Mouse (Mus musculus): ENCODE measurements around the gene Otulin.

The Otulin gene

DNA sequence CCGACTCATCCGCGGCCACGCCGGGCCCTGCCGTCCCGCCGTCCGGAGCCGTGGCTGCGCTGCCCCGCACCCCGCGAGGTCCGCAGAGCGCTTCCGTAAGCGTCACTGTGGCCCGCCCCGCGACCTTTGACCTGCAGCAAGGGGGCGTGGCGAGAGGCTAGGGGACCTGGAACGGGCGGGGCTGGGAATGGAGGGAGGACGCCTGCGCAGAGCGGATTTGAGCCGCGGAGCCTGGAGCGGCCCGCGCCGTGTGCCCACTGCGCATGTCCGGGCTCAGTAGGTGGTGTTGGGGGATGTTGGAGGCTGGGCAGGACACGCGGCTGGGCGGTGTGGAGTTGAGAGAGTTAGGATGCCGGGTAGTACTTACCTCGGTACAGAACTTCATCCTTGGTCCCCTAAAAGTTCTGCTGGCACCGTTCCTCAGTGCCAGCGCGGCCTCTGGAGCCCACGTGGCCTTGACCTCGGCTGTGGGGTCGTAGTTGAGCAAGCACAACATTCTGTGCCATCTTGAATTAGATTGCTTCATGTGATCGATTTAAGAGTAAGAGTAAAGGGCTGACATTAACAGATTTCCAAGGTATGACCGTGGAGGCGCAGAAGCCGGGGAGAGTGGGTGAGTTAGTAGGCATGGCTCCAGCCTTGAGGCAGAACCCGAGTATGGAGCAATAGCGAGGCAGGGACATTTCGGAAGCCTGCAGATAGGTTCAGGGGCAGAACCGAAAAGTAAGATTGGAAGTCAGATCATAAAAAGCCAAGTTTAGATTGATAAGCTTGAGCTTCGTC is at the start of gene Otulin:
Otulin (minus strand) TSS at position 93 of the 783 bp plus-strand sequence.
- peak; percentile 98 for DNase-seq (ENCODE audit: inconsistent ontology term)

DNA sequence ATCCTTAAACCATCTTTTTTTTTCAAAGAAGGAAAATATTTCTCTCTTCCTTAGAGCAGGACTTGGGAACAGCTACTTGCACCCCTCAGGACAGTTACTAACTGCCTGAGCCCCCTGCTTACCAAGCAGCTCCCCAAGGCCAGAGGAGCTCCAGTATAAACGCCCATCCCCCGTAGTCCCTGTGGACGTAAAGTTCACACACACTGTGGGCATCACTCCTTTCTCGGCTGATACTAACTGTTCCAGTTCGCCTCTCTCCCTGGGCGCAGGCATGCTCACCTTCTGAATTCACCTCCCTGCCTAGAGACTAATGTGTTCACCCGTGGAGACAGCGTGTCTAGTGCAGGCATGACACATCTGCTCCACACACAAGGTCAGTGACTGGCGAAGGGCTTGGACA is 48.0 kb upstream of the Otulin start:
- no peak for DNase-seq (ENCODE audit: inconsistent ontology term)

DNA sequence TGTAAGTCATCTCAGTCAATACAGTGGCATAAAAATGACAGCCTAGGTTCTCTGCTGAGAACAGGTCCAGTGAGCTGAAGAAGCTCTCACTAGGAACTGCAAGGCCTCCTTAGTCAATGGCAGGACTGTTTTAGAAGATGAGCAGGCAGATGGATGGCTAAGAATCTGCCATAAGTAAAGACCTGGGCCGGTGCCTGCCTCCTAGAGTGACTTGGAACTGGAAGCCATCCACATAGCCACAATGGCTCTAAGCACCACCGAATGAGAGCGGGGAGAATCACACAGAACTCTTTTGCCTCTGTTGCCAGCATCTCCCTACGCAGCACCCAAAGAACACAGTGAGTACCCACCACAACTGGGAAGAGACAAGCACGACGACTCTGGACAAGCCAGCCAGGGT is 47.3 kb upstream of the Otulin start:
- no peak for DNase-seq (ENCODE audit: inconsistent ontology term)

DNA sequence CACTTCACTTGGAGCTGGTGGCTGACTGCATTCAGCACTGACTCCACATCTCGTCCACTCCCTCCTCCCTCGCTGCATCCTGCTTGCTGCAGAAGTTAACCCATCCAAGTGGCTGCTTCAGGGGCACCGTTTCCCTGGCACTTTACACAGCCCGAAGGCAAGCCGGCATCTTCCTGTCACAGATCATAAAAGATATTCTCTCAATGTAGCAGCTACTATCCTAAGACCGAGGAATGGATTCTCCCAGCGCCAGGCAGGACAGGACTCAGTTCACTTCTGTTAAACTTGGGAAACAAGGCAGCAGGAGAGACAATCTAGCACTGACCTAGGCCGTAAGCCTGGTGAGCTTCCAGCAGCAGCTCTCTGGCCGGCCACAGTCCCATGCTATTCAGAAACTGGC is 45.7 kb upstream of the Otulin start:
- no peak for DNase-seq (ENCODE audit: inconsistent ontology term)

DNA sequence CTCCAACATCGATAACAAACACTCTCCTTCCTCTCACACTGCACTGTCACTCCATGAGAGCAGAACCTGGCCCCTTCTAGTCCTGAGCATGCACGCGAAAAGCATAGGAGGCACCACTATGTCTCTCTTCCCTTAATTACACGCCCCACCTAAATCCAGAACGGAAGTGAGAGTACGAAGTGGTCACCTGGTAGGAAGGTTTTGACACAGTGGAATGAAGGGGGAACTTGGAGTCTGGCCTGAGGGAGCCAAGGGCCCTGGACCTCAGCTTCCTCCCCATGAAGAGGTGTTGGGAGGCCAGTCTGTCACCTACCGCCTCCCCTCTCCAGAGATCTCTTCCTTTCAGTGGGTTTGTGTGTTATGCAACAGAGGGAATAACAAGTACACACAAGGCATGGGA is 44.6 kb upstream of the Otulin start:
- DNase-seq (ENCODE audit: inconsistent ontology term) = no peak

DNA sequence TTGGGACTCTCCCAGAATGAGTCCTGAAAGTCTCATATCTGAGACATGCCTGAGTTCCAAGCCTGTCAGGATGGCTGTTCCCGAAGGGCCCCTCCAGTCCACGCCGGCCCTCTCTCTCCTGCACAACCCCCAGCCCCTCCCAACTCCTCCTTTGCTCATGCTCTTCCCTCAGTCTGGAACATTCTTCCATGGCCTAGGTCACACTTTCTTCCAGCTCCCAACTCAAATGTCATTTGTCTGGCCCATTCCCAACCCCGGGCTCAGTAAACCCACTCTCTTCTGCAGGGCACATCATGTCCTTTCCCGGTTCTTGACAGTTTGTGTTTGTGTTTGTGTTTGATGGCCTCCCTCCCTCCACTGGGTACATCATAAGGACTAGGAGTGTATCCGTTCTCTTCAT is 43.5 kb upstream of the Otulin start:
- no peak for DNase-seq (ENCODE audit: inconsistent ontology term)

DNA sequence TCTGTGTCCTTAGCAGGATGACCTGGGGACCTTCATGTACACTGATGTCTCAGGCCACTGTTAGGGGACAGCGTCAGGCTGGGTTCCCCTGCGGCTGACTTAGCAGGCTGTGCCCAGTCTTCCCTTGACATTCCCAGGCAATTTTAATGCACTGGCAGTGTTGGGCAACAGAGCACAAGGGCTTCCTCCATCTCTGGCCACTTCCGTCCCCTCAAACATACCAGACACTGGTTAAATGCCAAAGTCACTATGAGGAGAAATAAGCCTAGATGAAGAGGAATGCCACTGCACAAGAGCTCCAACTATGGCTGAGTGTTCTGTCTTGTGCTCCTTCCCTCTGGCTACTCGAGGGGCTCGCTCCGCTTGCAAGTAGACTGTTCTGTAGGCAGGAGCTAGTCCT is 42.7 kb upstream of the Otulin start:
- DNase-seq (ENCODE audit: inconsistent ontology term) = no peak

DNA sequence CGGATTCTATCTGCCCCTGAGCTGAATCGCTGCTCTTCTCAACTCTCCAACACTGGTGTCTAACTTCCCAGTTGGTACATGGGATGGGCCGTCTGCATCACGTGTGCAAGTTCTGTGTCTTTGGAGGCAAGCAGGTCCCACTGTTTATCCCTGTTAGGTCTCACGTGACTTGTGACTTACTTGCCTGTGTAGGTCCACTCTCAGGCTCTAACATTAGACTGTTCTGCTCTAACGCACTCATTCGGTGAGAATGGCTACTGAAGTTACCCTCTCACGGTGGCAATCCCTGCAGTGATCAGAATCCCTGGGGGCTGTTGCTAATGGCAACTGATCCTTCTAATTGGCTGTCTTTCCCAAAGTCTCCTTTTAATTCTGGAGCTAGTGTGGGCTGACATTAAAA is 41.8 kb upstream of the Otulin start:
- DNase-seq (ENCODE audit: inconsistent ontology term) = no peak

DNA sequence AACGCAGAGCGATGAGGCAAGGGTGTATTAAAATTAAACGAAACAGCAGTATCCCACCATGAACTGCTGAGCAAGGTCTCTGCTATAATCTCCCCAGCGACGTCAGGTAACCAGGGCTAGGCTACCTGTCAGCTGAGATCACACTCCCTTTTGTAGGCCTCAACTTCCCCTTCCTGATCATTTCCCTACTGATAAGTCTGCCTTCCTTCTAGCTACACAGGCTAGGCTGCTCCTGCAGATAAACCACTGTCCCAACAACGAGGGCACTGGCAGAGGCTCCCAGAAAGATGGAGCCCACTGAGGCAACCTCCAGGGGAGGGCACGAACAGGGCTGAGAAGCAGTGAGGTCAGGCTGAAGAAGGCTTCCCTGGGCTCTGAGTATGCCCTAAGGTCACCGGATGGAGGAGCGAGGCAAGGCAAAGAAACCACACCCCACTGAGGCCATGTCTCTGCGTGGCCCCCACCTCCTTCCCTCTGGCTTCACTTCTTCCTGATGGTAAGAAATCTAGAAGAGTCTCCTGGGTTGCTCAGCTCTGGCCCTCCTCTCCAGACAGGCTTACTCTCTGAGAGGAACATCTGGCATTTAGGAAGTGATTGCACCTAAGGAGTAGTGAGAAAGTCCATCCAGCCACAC is 41.2 kb upstream of the Otulin start:
- no peak for DNase-seq (ENCODE audit: inconsistent ontology term)

DNA sequence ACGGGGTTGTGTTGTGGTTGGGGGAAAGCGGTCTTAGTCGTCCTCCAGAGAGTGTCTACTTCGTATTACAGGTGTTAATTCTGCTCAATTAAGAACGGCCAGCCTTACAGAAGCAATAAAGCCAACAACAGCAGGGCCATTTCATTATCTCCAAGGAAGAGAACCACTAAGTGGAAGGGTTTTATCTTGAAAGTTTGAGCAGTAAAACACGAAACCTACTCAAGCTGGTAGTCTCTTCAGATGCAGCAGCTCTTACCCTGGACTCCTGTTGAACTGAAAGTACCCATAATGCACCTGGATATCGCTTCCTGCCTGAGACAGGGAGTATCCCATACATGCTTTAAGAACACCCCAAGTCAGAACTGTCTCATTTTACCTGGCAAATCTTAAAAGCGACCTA is 40.2 kb upstream of the Otulin start:
- no peak for DNase-seq (ENCODE audit: inconsistent ontology term)

DNA sequence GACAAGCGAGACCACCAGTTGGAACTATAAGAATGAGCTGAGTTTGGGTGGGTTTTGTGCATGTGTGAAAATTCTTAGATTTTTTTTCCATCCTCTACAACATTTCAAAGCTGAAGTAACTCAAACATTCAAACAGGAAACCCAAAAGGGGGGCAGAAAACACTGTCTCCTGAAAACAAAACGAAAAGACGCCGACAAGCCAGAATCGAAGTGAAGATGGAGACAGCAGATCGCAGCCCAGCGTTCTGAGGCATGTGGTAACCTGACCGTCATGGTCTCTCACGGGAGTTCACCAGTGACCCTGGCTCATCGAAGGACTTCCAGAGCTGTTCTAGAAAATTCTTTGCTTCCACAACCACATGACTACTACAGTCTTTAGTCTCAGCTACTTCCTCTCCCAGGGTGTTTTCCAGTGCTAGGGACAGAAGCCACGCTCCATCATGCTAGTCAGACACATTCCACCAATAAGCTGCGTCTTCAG is 39.5 kb upstream of the Otulin start:
- no peak for DNase-seq (ENCODE audit: inconsistent ontology term)

DNA sequence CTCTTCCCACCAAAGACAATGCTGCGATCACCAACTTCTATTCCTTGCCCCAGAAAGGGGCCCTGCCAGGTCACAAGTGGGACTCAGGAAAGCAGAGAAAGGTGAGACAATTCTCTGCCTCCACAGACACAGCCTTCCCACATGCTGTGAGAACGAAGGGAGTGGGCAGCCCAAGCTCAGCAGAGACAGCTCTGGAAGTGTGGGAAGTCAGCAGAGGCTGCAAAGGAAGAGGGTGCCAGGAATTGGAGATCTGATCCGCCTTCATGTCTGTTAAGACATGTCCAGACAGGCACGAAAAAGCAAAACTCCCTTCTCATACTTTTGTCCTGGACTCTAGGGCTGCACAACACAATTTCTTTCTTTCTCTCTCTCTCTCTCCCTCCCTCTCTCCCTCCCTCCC is 38.8 kb upstream of the Otulin start:
- DNase-seq (ENCODE audit: inconsistent ontology term) = no peak

DNA sequence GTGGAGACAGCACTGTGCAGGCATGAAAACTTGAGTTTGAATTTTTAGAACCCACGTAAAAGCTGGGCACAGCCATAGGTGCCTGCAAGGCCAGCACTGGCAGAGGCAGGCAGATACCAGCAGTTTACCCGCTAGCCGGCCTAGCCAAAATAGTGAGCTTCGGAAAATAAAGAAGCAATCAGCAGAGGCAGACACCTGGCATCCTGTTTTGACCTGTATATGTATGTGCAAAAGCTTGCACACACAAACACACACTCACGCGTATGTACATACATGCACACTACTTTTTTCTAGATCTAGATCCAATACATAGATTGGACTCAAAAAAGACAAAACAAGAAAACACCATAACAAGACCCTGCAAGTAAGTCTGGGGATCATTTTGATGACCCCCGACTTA is 38.1 kb upstream of the Otulin start:
- no peak for DNase-seq (ENCODE audit: inconsistent ontology term)

DNA sequence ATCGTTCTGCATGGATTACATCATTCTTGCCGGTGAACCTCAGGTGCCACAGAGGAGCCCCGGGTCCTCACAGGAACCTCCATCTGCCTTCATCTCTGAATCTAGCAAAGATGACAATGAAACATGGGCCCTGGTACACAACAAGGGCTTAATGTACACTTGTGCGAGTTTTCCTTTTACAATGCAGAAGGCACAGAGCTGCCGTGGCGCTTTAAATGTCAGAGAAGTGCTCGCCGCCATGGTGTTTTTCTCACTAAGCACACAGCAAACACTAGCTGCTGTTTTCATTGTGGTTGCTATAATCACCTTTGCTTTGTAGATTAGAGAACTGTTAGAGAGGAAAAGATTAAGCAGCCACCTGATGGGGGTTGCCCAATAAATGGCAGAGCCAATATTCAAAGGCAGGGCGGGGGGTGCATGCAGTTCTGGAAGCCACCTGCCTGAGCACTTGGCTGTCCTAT is 37.5 kb upstream of the Otulin start:
- no peak for DNase-seq (ENCODE audit: inconsistent ontology term)

DNA sequence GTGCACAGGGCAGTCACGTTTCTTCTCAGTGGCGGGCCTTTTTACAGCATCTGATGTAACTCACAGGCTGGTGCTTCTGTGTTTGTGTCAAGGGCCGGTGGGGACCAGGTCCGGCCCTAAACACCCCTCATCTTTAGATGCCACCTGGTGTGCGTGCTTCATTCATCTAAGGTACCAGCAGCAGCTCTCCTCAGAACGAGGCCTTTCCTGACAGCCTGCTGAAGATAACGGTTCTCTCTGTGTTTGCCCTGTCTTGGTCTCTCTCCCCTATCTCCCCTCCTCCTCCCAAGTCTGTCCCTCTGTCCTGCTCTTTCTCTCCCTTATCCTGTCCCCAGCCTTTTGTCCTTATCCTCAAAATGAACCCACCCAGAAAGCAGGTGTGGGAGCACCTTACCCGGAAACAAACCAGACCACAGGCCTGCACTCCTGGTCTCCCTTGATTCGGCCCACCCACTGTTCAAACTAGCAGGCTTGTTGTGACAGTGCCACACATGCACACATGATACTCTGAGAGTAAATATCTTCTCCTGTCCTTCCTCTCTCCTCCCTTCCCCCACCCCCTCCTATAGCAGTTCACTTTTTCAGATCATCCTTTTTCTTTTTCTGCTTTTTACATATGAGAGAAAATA is 36.5 kb upstream of the Otulin start:
- DNase-seq (ENCODE audit: inconsistent ontology term) = no peak

DNA sequence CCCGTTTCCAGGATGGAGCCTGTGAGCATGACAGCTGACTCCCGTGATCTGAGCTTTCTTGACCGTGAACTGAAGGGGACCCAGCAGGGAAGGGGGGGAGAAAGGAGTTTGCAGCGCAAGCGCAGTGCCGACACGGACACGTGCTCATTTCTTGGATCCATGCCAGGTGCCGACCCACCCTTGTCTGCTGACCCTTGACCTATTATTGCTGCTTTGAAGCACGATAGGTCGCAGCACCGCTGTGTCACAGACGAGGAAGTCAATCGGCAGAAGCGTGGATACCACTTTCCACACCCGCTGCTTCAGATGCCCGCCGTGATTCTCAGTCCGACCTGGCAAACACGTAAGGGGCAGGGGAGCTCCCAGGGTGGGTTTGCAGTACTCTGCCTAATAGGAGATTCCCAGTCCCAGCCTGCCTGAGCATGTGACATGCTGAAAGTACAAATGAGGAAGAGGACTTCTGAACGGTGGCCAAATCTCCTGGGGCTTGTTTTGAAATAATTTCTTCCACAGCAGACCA is 35.0 kb upstream of the Otulin start:
- peak; percentile 61 for DNase-seq (ENCODE audit: inconsistent ontology term)

DNA sequence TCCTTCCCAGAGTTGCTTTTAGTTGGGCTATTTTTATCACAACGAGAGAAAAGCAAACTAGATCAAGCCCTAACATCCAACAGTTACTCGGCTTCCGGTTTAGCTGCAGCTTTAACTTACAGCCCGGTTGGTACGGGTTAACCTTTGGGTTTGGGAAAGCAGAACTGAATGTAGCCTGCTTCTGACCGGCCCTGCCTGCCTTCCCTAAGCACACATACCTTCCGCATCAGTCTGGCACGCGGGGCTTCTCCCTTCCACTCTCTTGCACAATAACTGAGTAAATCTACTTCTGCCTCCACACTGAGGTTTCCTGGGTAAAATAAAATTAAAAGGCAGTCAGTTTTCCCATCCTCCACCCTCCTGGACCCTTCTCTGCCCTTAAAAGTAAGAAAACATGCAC is 33.6 kb upstream of the Otulin start:
- DNase-seq (ENCODE audit: inconsistent ontology term) = no peak

DNA sequence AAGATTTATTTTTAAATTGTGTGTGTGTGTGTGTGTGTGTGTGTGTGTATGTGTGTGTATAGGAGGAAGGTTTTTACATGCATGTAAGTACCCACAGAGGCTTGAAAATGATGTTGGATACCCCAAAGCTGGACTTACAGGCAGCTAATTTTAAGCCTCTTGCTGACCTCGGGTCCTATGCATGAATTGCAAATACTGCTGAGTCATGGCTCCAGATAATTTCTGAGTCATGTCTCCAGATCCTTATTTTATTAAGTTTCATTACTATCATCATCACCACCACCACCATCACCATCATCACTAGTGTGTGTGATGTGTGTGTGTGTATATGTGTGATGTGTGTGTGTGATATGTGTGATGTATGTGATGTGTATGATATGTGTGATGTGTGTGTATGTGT is 32.2 kb upstream of the Otulin start:
- DNase-seq (ENCODE audit: inconsistent ontology term) = no peak

DNA sequence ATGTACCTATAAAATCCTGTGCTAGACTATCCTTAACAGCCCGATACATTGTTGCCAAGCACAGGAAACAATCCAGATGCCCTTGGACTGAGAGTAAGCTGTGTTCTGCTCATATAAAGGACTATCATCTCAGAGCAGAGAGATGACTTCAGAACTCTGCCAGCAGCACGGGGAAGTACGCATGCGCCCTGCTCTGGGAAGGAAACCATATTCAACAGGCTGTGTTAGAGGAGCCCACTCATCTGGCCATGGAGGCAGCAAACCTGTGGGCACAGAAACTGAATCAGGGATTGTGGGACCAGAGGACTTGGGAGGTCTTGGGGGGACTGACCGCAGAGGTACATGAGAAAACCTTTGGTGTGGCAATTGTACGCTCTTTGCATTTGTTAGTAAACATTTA is 31.2 kb upstream of the Otulin start:
- DNase-seq (ENCODE audit: inconsistent ontology term) = no peak

DNA sequence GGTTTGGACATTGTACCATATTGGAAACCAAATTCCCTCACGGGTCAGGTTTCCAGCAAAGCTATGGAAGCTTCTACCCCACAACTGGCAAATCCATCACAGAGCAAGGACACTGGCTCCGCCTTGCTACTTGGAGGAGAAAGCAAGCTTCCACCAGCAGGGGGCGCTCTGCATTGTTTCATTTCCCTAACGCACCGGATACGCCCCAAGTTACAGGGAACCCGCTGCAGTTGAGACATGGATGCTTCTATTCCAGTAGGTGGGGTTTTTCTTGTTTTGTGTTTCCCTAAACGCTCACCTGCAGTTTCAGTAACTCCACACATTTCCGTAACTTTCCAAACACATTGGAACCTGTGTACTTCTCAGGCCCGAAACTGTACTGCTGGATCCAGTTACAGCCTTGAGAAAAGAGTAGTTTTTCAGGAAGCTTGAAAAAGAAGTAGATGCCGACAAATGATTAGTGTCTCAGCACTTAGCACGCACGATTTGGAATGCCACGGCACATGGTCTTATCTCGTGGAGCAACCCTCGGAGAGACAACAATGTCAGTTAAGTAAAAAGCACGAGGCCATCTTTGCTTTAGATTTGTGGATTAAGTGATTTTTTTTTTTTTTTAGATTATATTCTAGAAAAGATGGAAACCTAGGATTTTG is 29.2 kb upstream of the Otulin start:
- DNase-seq (ENCODE audit: inconsistent ontology term) = peak; percentile 56

DNA sequence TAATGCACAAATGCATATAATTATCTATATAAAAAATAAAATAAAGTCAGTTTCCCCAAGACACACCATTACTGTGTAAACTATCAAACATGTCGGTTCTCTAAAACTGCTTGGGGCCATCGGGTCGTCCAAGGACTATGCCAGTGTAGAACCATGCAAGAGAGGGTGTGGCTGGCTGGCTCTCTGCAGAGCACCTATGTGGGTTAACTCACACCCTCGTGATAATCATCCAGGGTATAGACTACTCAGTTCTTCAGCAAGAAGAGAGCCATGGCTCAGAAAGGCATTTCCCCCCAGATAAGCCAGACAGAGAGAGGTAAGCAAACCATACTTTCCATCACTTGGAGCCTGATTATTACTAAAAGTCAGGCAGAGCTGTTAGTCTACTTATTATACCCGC is 28.6 kb upstream of the Otulin start:
- no peak for DNase-seq (ENCODE audit: inconsistent ontology term)

DNA sequence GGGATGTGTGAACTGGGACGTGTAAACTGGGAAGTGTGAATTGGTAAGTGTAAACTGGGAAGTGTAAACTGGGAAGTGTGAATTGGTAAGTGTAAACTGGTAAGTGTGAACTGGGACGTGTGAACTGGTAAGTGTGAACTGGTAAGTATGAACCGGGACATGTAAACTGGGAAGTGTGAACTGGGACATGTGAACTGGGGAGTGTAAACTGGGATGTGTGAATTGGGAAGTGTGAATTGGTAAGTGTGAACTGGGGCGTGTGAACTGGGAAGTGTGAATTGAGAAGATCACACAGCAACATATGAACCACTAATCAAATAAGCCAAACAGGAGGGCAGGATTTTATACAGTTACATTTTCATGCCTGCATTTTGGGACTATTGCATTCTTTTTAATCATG is 27.9 kb upstream of the Otulin start:
- DNase-seq (ENCODE audit: inconsistent ontology term) = no peak
